Mouse (Mus musculus) C2C12 (cell line): ENCODE measurements around the gene Lgals8.

Experiments used
- CEBPB ChIP-seq: IDR thresholded peaks from one replicate; pipeline ENCODE4 v1.6.1; 2011; ENCODE audit warnings: low read depth, mild to moderate bottlenecking, control low read depth, moderate library complexity
- CTCF ChIP-seq: IDR thresholded peaks from one replicate; pipeline ENCODE4 v1.5.1; 2011; ENCODE audit not compliant: control insufficient read depth, insufficient read depth, insufficient read length
- FOSL1 ChIP-seq: IDR thresholded peaks from one replicate; pipeline ENCODE4 v1.8.0; 2011; ENCODE audit warnings: mild to moderate bottlenecking, low read length; ENCODE audit not compliant: poor library complexity, insufficient read depth, severe bottlenecking
- MAX ChIP-seq: IDR thresholded peaks from one replicate; pipeline ENCODE4 v1.6.1; 2011; ENCODE audit warnings: mild to moderate bottlenecking, control low read depth
- MYOD1 ChIP-seq: IDR thresholded peaks from one replicate; pipeline ENCODE4 v1.6.1; 2011; ENCODE audit warnings: low read depth; ENCODE audit not compliant: control insufficient read depth, insufficient read length
- MYOG ChIP-seq: IDR thresholded peaks from one replicate; pipeline ENCODE4 v1.6.1; 2011; ENCODE audit not compliant: control insufficient read depth, insufficient read length; ENCODE audit errors: extremely low read depth
- USF1 ChIP-seq: IDR thresholded peaks from one replicate; pipeline ENCODE4 v1.6.1; 2011; ENCODE audit warnings: low read depth, mild to moderate bottlenecking, control low read depth, moderate library complexity

- TF ChIP-seq CTCF (no peak), MYOG (no peak), MAX (no peak), FOSL1 (no peak), USF1 (no peak), MYOD1 (no peak), CEBPB (no peak)
Measured at GRCm38 (mm10) chr13:12492515-12492914, 27.8 kb upstream of the Lgals8 start.
